Mouse (Mus musculus) heart, embryonic 15.5 days (tissue): Measurements from ENCODE around the gene Prtn3. TPM values are rescaled to one million over a fixed set of nuclear protein-coding genes. Genes with fewer than 3 reads are reported as not detected.

Source experiments
- ATAC-seq: fragments of 200-750 bp; cut with Nextera tagmentation; replicated peaks from 2 replicates; pipeline ENCODE4 v1.8.0; 2017; ENCODE audit warnings: low read depth, moderate TSS enrichment; ENCODE audit not compliant: insufficient number of reproducible peaks, insufficient read depth, low FRiP score
- H3K27ac ChIP-seq: fragments of 300-500 bp; sonication (generic); 2 replicates; pipeline ENCODE4 v1.5.1; 2015; ENCODE audit warnings: mild to moderate bottlenecking, inconsistent platforms
- H3K27me3 ChIP-seq: fragments of 300-500 bp; sonication (generic); 2 replicates; pipeline ENCODE4 v1.6.1; 2015; ENCODE audit warnings: inconsistent platforms
- H3K36me3 ChIP-seq: fragments of 300-500 bp; sonication (generic); 2 replicates; pipeline ENCODE4 v1.6.1; 2015; ENCODE audit warnings: mild to moderate bottlenecking, inconsistent platforms
- H3K4me1 ChIP-seq: fragments of 300-500 bp; sonication (generic); replicated peaks from 2 replicates; pipeline ENCODE4 v1.6.1; 2015; ENCODE audit warnings: inconsistent platforms
- H3K4me2 ChIP-seq: fragments of 300-500 bp; sonication (generic); 2 replicates; pipeline ENCODE4 v1.6.1; 2015; ENCODE audit warnings: inconsistent platforms, mild to moderate bottlenecking, moderate library complexity
- H3K4me3 ChIP-seq: fragments of 300-500 bp; sonication (generic); 2 replicates; pipeline ENCODE4 v1.5.1; 2015; ENCODE audit warnings: mild to moderate bottlenecking, inconsistent platforms
- H3K9ac ChIP-seq: fragments of 300-500 bp; sonication (generic); 2 replicates; pipeline ENCODE4 v1.6.1; 2015; ENCODE audit warnings: mild to moderate bottlenecking, inconsistent platforms
- H3K9me3 ChIP-seq: fragments of 300-500 bp; sonication (generic); replicated peaks from 2 replicates; pipeline ENCODE4 v1.6.1; 2016; ENCODE audit warnings: inconsistent platforms
- WGBS: fragments of 180-500 bp; shearing (Covaris S2); methylation state at CpG from one replicate; pipeline ENCODE4 v1.1.7; 2015; ENCODE audit warnings: mixed read lengths; 5-methylcytosine and 5-hydroxymethylcytosine counted together
- polyA plus RNA-seq: library from polyadenylated mRNA; unstranded; fragments of >200 nt; fragmentation: Nextera tagmentation; extraction: Ambion mirVana; gene quantifications from 2 replicates; pipeline ENCODE4 v1.2.1, GENCODE M21; 2015

Prtn3 gene
- polyA plus RNA-seq, 1 experiment from 2014 or later, result 1.1 TPM

- Histone ChIP-seq H3K4me2 (no peak overlapping the region), H3K9me3 (no peaks in the 10 kb centered on the region), H3K9ac (no peak overlapping the region), H3K27ac (no peak overlapping the region), H3K36me3 (peaks cover 52% of the 10 kb centered on the region), H3K4me3 (no peak overlapping the region), H3K27me3 (no peaks in the 10 kb centered on the region), H3K4me1 (peaks cover 26% of the 10 kb centered on the region)
- WGBS, result 52% methylated on average over 10 of the region's 10 CpGs
- 0 out of 2 replicates have a peak, but pooled peaks have one; percentile 5 for ATAC-seq
These were observed 9.7 kb upstream of the Prtn3 start for GRCm38 (mm10) chr10:79864351-79865188.

GRCm38 (mm10) chr10:79865189-79865601 lies 9.1 kb upstream of the Prtn3 start:
- peak overlapping the region; percentile 57 for H3K27ac ChIP-seq
- H3K4me3 ChIP-seq, result no peak overlapping the region
- peaks cover 46% of the 10 kb centered on the region for H3K36me3 ChIP-seq
- peaks cover 20% of the 10 kb centered on the region for H3K4me1 ChIP-seq
- WGBS, result 51% methylated on average over 12 of the region's 12 CpGs
- no peaks in the 10 kb centered on the region for H3K9me3 ChIP-seq
- H3K27me3 ChIP-seq, result no peaks in the 10 kb centered on the region
- peak overlapping the region; percentile 3; the same call in 1 of the 2 replicates for H3K9ac ChIP-seq
- ATAC-seq, result peak; percentile 25
- H3K4me2 ChIP-seq, result no peak overlapping the region

GRCm38 (mm10) chr10:79865801-79866295 lies 8.4 kb upstream of the Prtn3 start:
- Histone ChIP-seq H3K27me3 (no peaks in the 10 kb centered on the region), H3K27ac (0 out of 2 replicates have a peak overlapping the region, but pooled peaks have one; percentile 57), H3K36me3 (peaks cover 39% of the 10 kb centered on the region), H3K4me1 (peaks cover 17% of the 10 kb centered on the region), H3K4me2 (no peak overlapping the region), H3K9me3 (no peaks in the 10 kb centered on the region), H3K4me3 (no peak overlapping the region), H3K9ac (no peak overlapping the region)
- ATAC-seq, result peak; percentile 12
- WGBS, result 59% methylated on average over 19 of the region's 19 CpGs

- H3K4me3 ChIP-seq, result no peak overlapping the region
- H3K4me1 ChIP-seq, result peaks cover 17% of the 10 kb centered on the region
- 73% methylated on average over 11 of the region's 11 CpGs for WGBS
- peaks cover 32% of the 10 kb centered on the region for H3K36me3 ChIP-seq
- H3K27ac ChIP-seq, result no peak overlapping the region
- no peak overlapping the region for H3K4me2 ChIP-seq
- H3K27me3 ChIP-seq, result no peaks in the 10 kb centered on the region
- no peaks in the 10 kb centered on the region for H3K9me3 ChIP-seq
- H3K9ac ChIP-seq, result no peak overlapping the region
- no peak for ATAC-seq
These were observed 7.7 kb upstream of the Prtn3 start for GRCm38 (mm10) chr10:79866601-79867000.

- Histone ChIP-seq H3K9me3 (no peaks in the 10 kb centered on the region), H3K4me2 (no peak overlapping the region), H3K36me3 (no peaks in the 10 kb centered on the region; the same call in 1 of the 2 replicates), H3K4me3 (no peak overlapping the region), H3K9ac (no peak overlapping the region), H3K27ac (no peak overlapping the region), H3K27me3 (0 out of 2 replicates have a peak, but pooled peaks cover 4% of the 10 kb centered on the region), H3K4me1 (peaks cover 18% of the 10 kb centered on the region)
- no peak for ATAC-seq
- 89% methylated on average over 8 of the region's 8 CpGs for WGBS
These were observed 2.4 kb upstream of the Prtn3 start for GRCm38 (mm10) chr10:79871845-79872244.

- Histone ChIP-seq H3K4me2 (no peak overlapping the region), H3K36me3 (no peaks in the 10 kb centered on the region; the same call in 1 of the 2 replicates), H3K4me3 (no peak overlapping the region), H3K9ac (no peak overlapping the region), H3K27ac (no peak overlapping the region), H3K27me3 (0 out of 2 replicates have a peak, but pooled peaks cover 4% of the 10 kb centered on the region), H3K9me3 (no peaks in the 10 kb centered on the region), H3K4me1 (peaks cover 18% of the 10 kb centered on the region)
- no peak for ATAC-seq
- 45% methylated on average over 3 of the region's 3 CpGs for WGBS
These were observed 1.4 kb upstream of the Prtn3 start for GRCm38 (mm10) chr10:79872862-79873261.

- Histone ChIP-seq H3K27ac (no peak overlapping the region), H3K9me3 (no peaks in the 10 kb centered on the region), H3K36me3 (no peaks in the 10 kb centered on the region; the same call in 1 of the 2 replicates), H3K9ac (no peak overlapping the region), H3K27me3 (0 out of 2 replicates have a peak, but pooled peaks cover 4% of the 10 kb centered on the region), H3K4me3 (peak overlapping the region; percentile 66), H3K4me2 (peak overlapping the region; percentile 96), H3K4me1 (peaks cover 18% of the 10 kb centered on the region)
- 5% methylated on average over 6 of the region's 6 CpGs for WGBS
- ATAC-seq, result no peak
These were observed 963 bp upstream of the Prtn3 start for GRCm38 (mm10) chr10:79873313-79873712.

- ATAC-seq, result 0 out of 2 replicates have a peak, but pooled peaks have one; percentile 8
- no peak overlapping the region for H3K27ac ChIP-seq
- H3K4me2 ChIP-seq, result peak overlapping the region; percentile 96
- peaks cover 18% of the 10 kb centered on the region for H3K4me1 ChIP-seq
- peak overlapping the region; percentile 76 for H3K9ac ChIP-seq
- 4% methylated on average over 25 of the region's 26 CpGs for WGBS
- H3K9me3 ChIP-seq, result no peaks in the 10 kb centered on the region
- H3K27me3 ChIP-seq, result 0 out of 2 replicates have a peak, but pooled peaks cover 4% of the 10 kb centered on the region
- peak overlapping the region; percentile 66 for H3K4me3 ChIP-seq
- H3K36me3 ChIP-seq, result no peaks in the 10 kb centered on the region; the same call in 1 of the 2 replicates
These were observed 474 bp upstream of the Prtn3 start for GRCm38 (mm10) chr10:79873715-79874289.

GRCm38 (mm10) chr10:79877174-79877573 lies 2.9 kb downstream of the Prtn3 start:
- H3K27ac ChIP-seq, result no peak overlapping the region
- no peak overlapping the region for H3K4me3 ChIP-seq
- H3K4me2 ChIP-seq, result no peak overlapping the region
- no peak overlapping the region for H3K9ac ChIP-seq
- no peak for ATAC-seq
- H3K9me3 ChIP-seq, result no peaks in the 10 kb centered on the region
- peaks cover 12% of the 10 kb centered on the region for H3K27me3 ChIP-seq
- 19% methylated on average over 1 of the region's 1 CpGs for WGBS
- peaks cover 32% of the 10 kb centered on the region for H3K4me1 ChIP-seq
- no peaks in the 10 kb centered on the region for H3K36me3 ChIP-seq

GRCm38 (mm10) chr10:79877757-79878156 lies 3.5 kb downstream of the Prtn3 start:
- 0 out of 2 replicates have a peak overlapping the region, but pooled peaks have one; percentile 10 for H3K4me2 ChIP-seq
- H3K4me1 ChIP-seq, result peaks cover 37% of the 10 kb centered on the region
- no peaks in the 10 kb centered on the region for H3K9me3 ChIP-seq
- H3K27ac ChIP-seq, result no peak overlapping the region
- 58% methylated on average over 12 of the region's 12 CpGs for WGBS
- no peak for ATAC-seq
- no peaks in the 10 kb centered on the region for H3K36me3 ChIP-seq
- H3K27me3 ChIP-seq, result peaks cover 14% of the 10 kb centered on the region
- no peak overlapping the region for H3K9ac ChIP-seq
- H3K4me3 ChIP-seq, result no peak overlapping the region

- no peak overlapping the region for H3K4me2 ChIP-seq
- 33% methylated on average over 3 of the region's 3 CpGs for WGBS
- H3K4me1 ChIP-seq, result peaks cover 38% of the 10 kb centered on the region
- no peaks in the 10 kb centered on the region for H3K9me3 ChIP-seq
- no peak overlapping the region for H3K4me3 ChIP-seq
- peaks cover 15% of the 10 kb centered on the region for H3K27me3 ChIP-seq
- no peak overlapping the region for H3K27ac ChIP-seq
- no peak overlapping the region for H3K9ac ChIP-seq
- no peak for ATAC-seq
- no peaks in the 10 kb centered on the region for H3K36me3 ChIP-seq
These were observed 5.3 kb downstream of the Prtn3 start for GRCm38 (mm10) chr10:79879527-79879926.
